Mouse (Mus musculus): ENCODE results near the gene Tnnc1. TPM values are rescaled to one million over a fixed set of nuclear protein-coding genes. Genes with fewer than 3 reads are reported as not detected.
A peak's percentile ranks its signal among the peaks of the same experiment; 100 is the strongest.

Tnnc1 gene
- polyA plus RNA-seq, 1 experiment from 2014 or later = 2.2 TPM

GRCm38 (mm10) chr14:31200038-31200437 is 8.1 kb upstream of the Tnnc1 start:
- no peak for ATAC-seq (replicated peaks; ENCODE audit: low FRiP score, low TSS enrichment, low read depth)
- H3K27ac ChIP-seq (ENCODE audit: low read depth) = no peak overlapping the region
- no peak for DNase-seq (ENCODE audit: low spot score)
- H3K4me2 ChIP-seq (ENCODE audit: low read length) = no peak overlapping the region
- H3K9ac ChIP-seq (ENCODE audit: low read length) = no peak overlapping the region
- no peaks in the 10 kb centered on the region for H3K9me3 ChIP-seq (ENCODE audit: control insufficient read depth, low read length)
- H3K4me3 ChIP-seq (ENCODE audit: low read depth, low read length) = no peak overlapping the region
- H3K4me1 ChIP-seq (replicated peaks; ENCODE audit: control insufficient read depth, insufficient read depth, low read length) = peaks cover 7% of the 10 kb centered on the region
- peaks cover 86% of the 10 kb centered on the region for H3K36me3 ChIP-seq (ENCODE audit: control insufficient read depth, insufficient read depth, low read length)
- 81% methylated on average over 3 of the region's 3 CpGs for WGBS
- no peaks in the 10 kb centered on the region for H3K27me3 ChIP-seq (replicated peaks; ENCODE audit: control insufficient read depth, insufficient read depth, low read length)

GRCm38 (mm10) chr14:31204844-31205243 is 3.3 kb upstream of the Tnnc1 start:
- no peaks in the 10 kb centered on the region for H3K9me3 ChIP-seq (ENCODE audit: control insufficient read depth, low read length)
- peak overlapping the region; percentile 78 for H3K4me3 ChIP-seq (ENCODE audit: low read depth, low read length)
- H3K4me2 ChIP-seq (ENCODE audit: low read length) = peak overlapping the region; percentile 73
- peaks cover 12% of the 10 kb centered on the region for H3K4me1 ChIP-seq (replicated peaks; ENCODE audit: control insufficient read depth, insufficient read depth, low read length)
- H3K27me3 ChIP-seq (replicated peaks; ENCODE audit: control insufficient read depth, insufficient read depth, low read length) = no peaks in the 10 kb centered on the region
- no peak for ATAC-seq (replicated peaks; ENCODE audit: low FRiP score, low TSS enrichment, low read depth)
- peak overlapping the region; percentile 97 for H3K9ac ChIP-seq (ENCODE audit: low read length)
- H3K36me3 ChIP-seq (ENCODE audit: control insufficient read depth, insufficient read depth, low read length) = peaks cover 46% of the 10 kb centered on the region
- peak overlapping the region; percentile 78 for H3K27ac ChIP-seq (ENCODE audit: low read depth)
- no peak for DNase-seq (ENCODE audit: low spot score)
- WGBS = 59% methylated on average over 4 of the region's 4 CpGs

DNA sequence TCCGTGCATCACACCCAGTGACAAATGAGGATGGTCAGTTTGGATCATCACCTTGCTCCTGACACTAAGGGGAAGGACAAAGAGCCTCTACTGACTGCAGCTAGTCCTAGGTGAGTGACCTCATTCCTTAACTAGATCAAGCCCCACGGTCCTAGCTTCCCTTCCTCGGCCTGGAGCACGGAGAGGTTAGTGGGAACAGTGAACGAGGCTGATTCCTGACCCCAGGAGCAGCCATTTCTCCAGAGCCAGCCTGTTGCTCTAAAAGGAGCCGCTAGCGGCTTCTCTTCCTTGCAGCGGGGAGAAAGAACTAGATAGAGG is 2.9 kb upstream of the Tnnc1 start:
- ATAC-seq (replicated peaks; ENCODE audit: low FRiP score, low TSS enrichment, low read depth) = 0 out of 2 replicates have a peak, but pooled peaks have one; percentile 7
- Histone ChIP-seq H3K4me3 (ENCODE audit: low read depth, low read length) (peak overlapping the region; percentile 78), H3K27ac (ENCODE audit: low read depth) (peak overlapping the region; percentile 78), H3K4me2 (ENCODE audit: low read length) (peak overlapping the region; percentile 73), H3K9ac (ENCODE audit: low read length) (peak overlapping the region; percentile 97), H3K36me3 (ENCODE audit: control insufficient read depth, insufficient read depth, low read length) (peaks cover 42% of the 10 kb centered on the region), H3K4me1 (replicated peaks; ENCODE audit: control insufficient read depth, insufficient read depth, low read length) (peaks cover 12% of the 10 kb centered on the region), H3K9me3 (ENCODE audit: control insufficient read depth, low read length) (no peaks in the 10 kb centered on the region), H3K27me3 (replicated peaks; ENCODE audit: control insufficient read depth, insufficient read depth, low read length) (no peaks in the 10 kb centered on the region)
- no peak for DNase-seq (ENCODE audit: low spot score)
- WGBS = 11% methylated on average over 8 of the region's 8 CpGs

- H3K27me3 ChIP-seq (replicated peaks; ENCODE audit: control insufficient read depth, insufficient read depth, low read length) = no peaks in the 10 kb centered on the region
- peak overlapping the region; percentile 78 for H3K4me3 ChIP-seq (ENCODE audit: low read depth, low read length)
- peak overlapping the region; percentile 97 for H3K9ac ChIP-seq (ENCODE audit: low read length)
- H3K4me2 ChIP-seq (ENCODE audit: low read length) = peak overlapping the region; percentile 73
- peaks cover 12% of the 10 kb centered on the region for H3K4me1 ChIP-seq (replicated peaks; ENCODE audit: control insufficient read depth, insufficient read depth, low read length)
- DNase-seq (ENCODE audit: low spot score) = peak; percentile 80
- WGBS = under 1% methylated on average over 39 of the region's 39 CpGs
- peaks cover 36% of the 10 kb centered on the region for H3K36me3 ChIP-seq (ENCODE audit: control insufficient read depth, insufficient read depth, low read length)
- H3K9me3 ChIP-seq (ENCODE audit: control insufficient read depth, low read length) = no peaks in the 10 kb centered on the region
- ATAC-seq (replicated peaks; ENCODE audit: low FRiP score, low TSS enrichment, low read depth) = peak; percentile 63
- H3K27ac ChIP-seq (ENCODE audit: low read depth) = peak overlapping the region; percentile 78
These were observed 2.3 kb upstream of the Tnnc1 start for GRCm38 (mm10) chr14:31205562-31206467.

GRCm38 (mm10) chr14:31206472-31206981 is 1.6 kb upstream of the Tnnc1 start:
- DNase-seq (ENCODE audit: low spot score) (peak; percentile 94), ATAC-seq (replicated peaks; ENCODE audit: low FRiP score, low TSS enrichment, low read depth) (peak; percentile 71)
- Histone ChIP-seq H3K36me3 (ENCODE audit: control insufficient read depth, insufficient read depth, low read length) (peaks cover 29% of the 10 kb centered on the region), H3K4me1 (replicated peaks; ENCODE audit: control insufficient read depth, insufficient read depth, low read length) (peaks cover 12% of the 10 kb centered on the region), H3K27me3 (replicated peaks; ENCODE audit: control insufficient read depth, insufficient read depth, low read length) (no peaks in the 10 kb centered on the region), H3K9me3 (ENCODE audit: control insufficient read depth, low read length) (no peaks in the 10 kb centered on the region), H3K4me3 (ENCODE audit: low read depth, low read length) (peak overlapping the region; percentile 78), H3K4me2 (ENCODE audit: low read length) (peak overlapping the region; percentile 73), H3K9ac (ENCODE audit: low read length) (peak overlapping the region; percentile 97), H3K27ac (ENCODE audit: low read depth) (peak overlapping the region; percentile 78)
- WGBS = 1% methylated on average over 47 of the region's 48 CpGs

GRCm38 (mm10) chr14:31207070-31207830 is 862 bp upstream of the Tnnc1 start:
- ATAC-seq (replicated peaks; ENCODE audit: low FRiP score, low TSS enrichment, low read depth) (0 out of 2 replicates have a peak, but pooled peaks have one; percentile 6), DNase-seq (ENCODE audit: low spot score) (no peak)
- H3K36me3 ChIP-seq (ENCODE audit: control insufficient read depth, insufficient read depth, low read length) = peaks cover 22% of the 10 kb centered on the region
- no peaks in the 10 kb centered on the region for H3K27me3 ChIP-seq (replicated peaks; ENCODE audit: control insufficient read depth, insufficient read depth, low read length)
- H3K4me2 ChIP-seq (ENCODE audit: low read length) = peak overlapping the region; percentile 73
- no peak overlapping the region for H3K27ac ChIP-seq (ENCODE audit: low read depth)
- H3K4me1 ChIP-seq (replicated peaks; ENCODE audit: control insufficient read depth, insufficient read depth, low read length) = peaks cover 12% of the 10 kb centered on the region
- peak overlapping the region; percentile 97 for H3K9ac ChIP-seq (ENCODE audit: low read length)
- peak overlapping the region; percentile 78 for H3K4me3 ChIP-seq (ENCODE audit: low read depth, low read length)
- WGBS = 78% methylated on average over 13 of the region's 13 CpGs
- no peaks in the 10 kb centered on the region for H3K9me3 ChIP-seq (ENCODE audit: control insufficient read depth, low read length)

GRCm38 (mm10) chr14:31209133-31209557 is 1.0 kb downstream of the Tnnc1 start:
- DNase-seq (ENCODE audit: low spot score) (no peak), ATAC-seq (replicated peaks; ENCODE audit: low FRiP score, low TSS enrichment, low read depth) (no peak)
- H3K9ac ChIP-seq (ENCODE audit: low read length) = no peak overlapping the region
- peaks cover 12% of the 10 kb centered on the region for H3K4me1 ChIP-seq (replicated peaks; ENCODE audit: control insufficient read depth, insufficient read depth, low read length)
- no peaks in the 10 kb centered on the region for H3K9me3 ChIP-seq (ENCODE audit: control insufficient read depth, low read length)
- 75% methylated on average over 4 of the region's 4 CpGs for WGBS
- H3K36me3 ChIP-seq (ENCODE audit: control insufficient read depth, insufficient read depth, low read length) = peaks cover 3% of the 10 kb centered on the region
- H3K27ac ChIP-seq (ENCODE audit: low read depth) = no peak overlapping the region
- H3K27me3 ChIP-seq (replicated peaks; ENCODE audit: control insufficient read depth, insufficient read depth, low read length) = no peaks in the 10 kb centered on the region
- H3K4me3 ChIP-seq (ENCODE audit: low read depth, low read length) = no peak overlapping the region
- H3K4me2 ChIP-seq (ENCODE audit: low read length) = no peak overlapping the region

DNA sequence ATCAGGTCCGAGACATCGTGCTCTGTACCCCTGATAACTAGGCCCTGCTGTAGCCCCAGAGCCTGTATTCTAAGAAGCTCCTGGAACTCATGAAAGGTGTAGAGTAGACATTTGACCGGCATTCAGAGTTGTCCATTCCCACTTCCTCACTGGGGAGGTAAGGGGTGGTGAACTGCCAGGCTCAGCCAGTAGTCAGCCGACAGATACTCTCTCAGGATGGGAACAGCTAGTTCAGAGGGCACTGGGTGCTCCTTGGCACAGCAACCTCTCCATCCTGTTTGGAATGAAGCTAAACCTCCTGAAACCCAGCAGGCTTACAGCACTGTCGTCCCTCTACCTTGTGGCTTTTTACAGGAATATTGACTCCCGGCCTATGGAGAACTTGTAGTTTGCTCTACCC is 3.7 kb downstream of the Tnnc1 start:
- peaks cover 3% of the 10 kb centered on the region for H3K4me1 ChIP-seq (replicated peaks; ENCODE audit: control insufficient read depth, insufficient read depth, low read length)
- no peaks in the 10 kb centered on the region for H3K27me3 ChIP-seq (replicated peaks; ENCODE audit: control insufficient read depth, insufficient read depth, low read length)
- H3K36me3 ChIP-seq (ENCODE audit: control insufficient read depth, insufficient read depth, low read length) = no peaks in the 10 kb centered on the region
- H3K9me3 ChIP-seq (ENCODE audit: control insufficient read depth, low read length) = no peaks in the 10 kb centered on the region
- H3K4me2 ChIP-seq (ENCODE audit: low read length) = no peak overlapping the region
- ATAC-seq (replicated peaks; ENCODE audit: low FRiP score, low TSS enrichment, low read depth) = no peak
- H3K9ac ChIP-seq (ENCODE audit: low read length) = no peak overlapping the region
- no peak overlapping the region for H3K4me3 ChIP-seq (ENCODE audit: low read depth, low read length)
- WGBS = 89% methylated on average over 6 of the region's 6 CpGs
- no peak for DNase-seq (ENCODE audit: low spot score)
- H3K27ac ChIP-seq (ENCODE audit: low read depth) = no peak overlapping the region

Measured in intestine, embryonic 14.5 days (tissue).